Mouse (Mus musculus) liver, embryonic 16.5 days (tissue): ENCODE measurements around the gene Itga2. TPM values are rescaled to one million over a fixed set of nuclear protein-coding genes. Genes with fewer than 3 reads are reported as not detected.
A peak's percentile ranks its signal among the peaks of the same experiment; 100 is the strongest.

Experiments
- ATAC-seq: fragments of 200-750 bp; cut with Nextera tagmentation; 2 replicates; pipeline ENCODE4 v1.8.0; 2017; ENCODE audit warnings: low read depth, mild to moderate bottlenecking, moderate number of reproducible peaks, moderate library complexity
- H3K27ac ChIP-seq: fragments of 300-500 bp; sonication (generic); 2 replicates; pipeline ENCODE4 v1.5.1; 2014; ENCODE audit warnings: mild to moderate bottlenecking, low read length
- H3K27me3 ChIP-seq: fragments of 300-500 bp; sonication (generic); 2 replicates; pipeline ENCODE4 v1.6.1; 2014; ENCODE audit warnings: low read depth, low read length, mixed read lengths; ENCODE audit not compliant: control insufficient read depth, insufficient read depth
- H3K36me3 ChIP-seq: fragments of 300-500 bp; sonication (generic); 2 replicates; pipeline ENCODE4 v1.6.1; 2014; ENCODE audit warnings: mild to moderate bottlenecking; ENCODE audit not compliant: control insufficient read depth, insufficient read depth
- H3K4me1 ChIP-seq: fragments of 300-500 bp; sonication (generic); 2 replicates; pipeline ENCODE4 v1.6.1; 2014; ENCODE audit warnings: low read depth, low read length, mixed read lengths; ENCODE audit not compliant: control insufficient read depth
- H3K4me2 ChIP-seq: fragments of 300-500 bp; sonication (generic); 2 replicates; pipeline ENCODE4 v1.6.1; 2014; ENCODE audit warnings: low read depth, low read length, mixed read lengths
- H3K4me3 ChIP-seq: fragments of 300-500 bp; sonication (generic); 2 replicates; pipeline ENCODE4 v1.5.1; 2014; ENCODE audit warnings: low read depth, mild to moderate bottlenecking, low read length
- H3K9ac ChIP-seq: fragments of 300-500 bp; sonication (generic); 2 replicates; pipeline ENCODE4 v1.6.1; 2014; ENCODE audit warnings: low read depth, low read length
- H3K9me3 ChIP-seq: fragments of 300-500 bp; sonication (generic); replicated peaks from 2 replicates; pipeline ENCODE4 v1.6.1; 2016; ENCODE audit warnings: low read length; ENCODE audit not compliant: control insufficient read depth
- WGBS: fragments of 180-500 bp; shearing (Covaris S2); extraction: QIAGEN DNeasy Blood & Tissue Kit; methylation state at CpG from one replicate; pipeline ENCODE4 v1.1.7; 2014; ENCODE audit not compliant: insufficient replicate concordance; 5-methylcytosine and 5-hydroxymethylcytosine counted together
- polyA plus RNA-seq: library from polyadenylated mRNA; unstranded; fragments of >200 nt; fragmentation: Nextera tagmentation; extraction: Ambion mirVana; gene quantifications from 2 replicates; pipeline ENCODE4 v1.2.1, GENCODE M21; 2015

The Itga2 gene
- polyA plus RNA-seq: 0.39 and 0.99 TPM in 2 replicates

DNA sequence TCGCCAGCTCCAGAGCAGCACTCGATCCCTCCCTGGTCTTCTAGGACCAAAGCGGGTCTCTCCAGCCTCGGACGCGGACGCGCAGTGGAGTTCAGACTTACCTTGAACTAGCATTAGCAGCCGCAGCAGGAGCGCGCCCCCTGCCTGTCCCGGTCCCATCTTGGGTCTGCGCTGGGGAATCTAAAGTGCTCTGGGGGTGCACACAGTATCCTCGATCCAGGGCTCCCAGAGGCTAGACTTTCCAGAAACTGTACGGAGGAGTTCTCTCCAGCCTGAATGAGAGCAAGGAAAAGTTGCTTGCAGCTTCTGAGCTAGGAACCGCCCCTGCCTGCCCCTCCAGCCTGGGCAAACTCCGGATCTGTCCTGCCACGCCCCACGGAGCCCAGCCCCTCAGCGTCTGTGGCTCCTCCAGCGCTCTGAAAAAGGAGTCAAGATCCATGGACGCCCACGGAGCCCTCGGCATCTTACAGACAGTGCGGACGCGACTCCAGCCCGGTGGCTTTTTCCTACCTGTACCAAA, at the start of gene Itga2:
TSS of gene Itga2 (minus strand) at position 326 of the 520 bp plus-strand sequence.
- H3K9ac ChIP-seq: peak within 1 kb of the TSS; percentile 25; the same call in 1 of the 2 replicates
- whole genome bisulfite sequencing: 3% methylated on average over 28 of the region's 28 CpGs

DNA sequence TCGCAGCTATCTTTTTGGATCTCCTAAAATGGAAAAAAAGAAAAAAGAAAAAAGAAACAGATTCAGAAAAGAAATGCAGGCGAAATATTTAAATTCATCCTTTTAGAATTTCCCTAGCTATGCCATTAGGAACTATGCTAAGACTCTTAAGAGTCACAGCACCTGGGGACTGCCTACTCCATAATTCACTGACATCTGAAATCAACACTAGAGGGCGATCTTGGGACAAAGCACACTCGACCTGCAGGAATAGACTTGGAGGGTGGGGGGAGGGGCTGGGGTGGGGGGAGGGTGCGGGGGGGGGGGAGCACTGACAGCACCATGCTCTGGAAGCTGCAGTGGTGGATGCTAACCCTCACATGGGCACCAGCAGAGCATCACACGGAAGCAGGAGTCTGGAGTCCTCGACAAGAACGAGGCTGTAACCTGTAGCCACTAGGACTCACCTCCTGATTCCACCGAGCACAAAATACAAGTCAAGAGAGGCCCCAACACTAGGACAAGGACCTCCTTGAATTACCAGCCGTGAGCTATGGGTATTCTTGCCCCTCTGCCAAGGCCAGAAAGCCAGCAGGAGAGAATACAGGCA, 49.0 kb upstream of the Itga2 start:
- Histone ChIP-seq H3K36me3 (no peaks in the 10 kb centered on the region), H3K27me3 (no peaks in the 10 kb centered on the region), H3K27ac (no peak overlapping the region), H3K9ac (no peak overlapping the region), H3K4me1 (no peaks in the 10 kb centered on the region), H3K9me3 (no peaks in the 10 kb centered on the region), H3K4me3 (no peak overlapping the region), H3K4me2 (no peak overlapping the region)
- WGBS: 34% methylated on average over 10 of the region's 10 CpGs
- ATAC-seq: no peak

More for the DNA sequence above, at the start of gene Itga2:
- H3K4me2 ChIP-seq: peak within 1 kb of the TSS; percentile 56
- H3K4me3 ChIP-seq: peak within 1 kb of the TSS; percentile 52
- H3K27me3 ChIP-seq: no peaks in the 10 kb centered on the region
- H3K27ac ChIP-seq: no peak within 1 kb of the TSS
- H3K9me3 ChIP-seq: no peaks in the 10 kb centered on the region
- peak; percentile 60 for ATAC-seq
- no peaks in the 10 kb centered on the region for H3K36me3 ChIP-seq
- no peaks in the 10 kb centered on the region; the same call in 1 of the 2 replicates for H3K4me1 ChIP-seq

DNA sequence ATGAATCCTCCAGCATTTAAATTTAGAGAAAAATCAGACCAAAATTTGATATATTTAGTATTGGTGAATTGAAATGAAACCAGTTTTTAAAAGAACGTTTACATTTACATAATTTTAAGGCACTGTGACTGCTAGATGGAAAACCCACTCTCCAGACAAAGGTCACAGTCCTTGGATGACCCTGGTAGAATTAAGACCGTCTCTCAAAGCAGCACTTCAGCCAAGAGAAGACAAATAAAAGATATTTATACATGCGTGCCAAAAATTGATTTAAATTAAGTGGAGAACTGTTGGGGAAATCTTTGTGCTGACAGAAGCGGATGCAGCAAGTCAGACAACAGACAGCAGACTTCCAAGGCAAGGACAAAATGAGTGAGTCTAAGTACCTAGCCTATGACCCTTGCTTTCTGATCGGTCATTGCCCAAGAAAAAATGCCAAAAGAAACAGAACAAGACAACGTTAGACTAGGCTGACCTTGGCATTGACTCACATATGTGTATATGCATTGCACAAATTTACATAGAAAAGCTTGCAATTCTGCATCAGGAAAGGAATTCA, 42.7 kb upstream of the Itga2 start:
- 58% methylated on average over 6 of the region's 6 CpGs for WGBS
- Histone ChIP-seq H3K9me3 (no peaks in the 10 kb centered on the region), H3K27me3 (no peaks in the 10 kb centered on the region), H3K36me3 (no peaks in the 10 kb centered on the region), H3K9ac (no peak overlapping the region), H3K4me1 (no peaks in the 10 kb centered on the region), H3K4me3 (no peak overlapping the region), H3K27ac (no peak overlapping the region), H3K4me2 (no peak overlapping the region)
- no peak for ATAC-seq

DNA sequence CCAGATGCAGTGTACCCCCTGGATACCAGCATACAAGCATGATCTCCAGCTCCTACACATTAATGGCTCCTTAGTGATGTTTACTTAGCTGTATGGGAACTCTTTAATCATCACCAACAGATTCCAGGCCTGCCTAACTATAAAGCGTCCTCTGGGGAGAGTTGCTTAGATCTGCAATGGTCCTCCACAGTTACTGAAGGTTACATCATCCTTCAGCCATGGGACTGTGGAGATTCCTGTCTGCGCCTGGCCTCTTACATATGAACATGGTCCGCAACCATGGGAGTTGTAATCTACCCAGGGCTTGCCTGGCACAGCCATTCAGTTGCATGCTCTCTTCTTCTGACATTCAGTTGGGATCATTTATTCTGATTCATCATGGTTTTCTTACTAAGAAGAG, 40.0 kb upstream of the Itga2 start:
- Histone ChIP-seq H3K4me1 (no peaks in the 10 kb centered on the region), H3K4me3 (no peak overlapping the region), H3K27me3 (no peaks in the 10 kb centered on the region), H3K4me2 (no peak overlapping the region), H3K9ac (no peak overlapping the region), H3K36me3 (no peaks in the 10 kb centered on the region), H3K9me3 (no peaks in the 10 kb centered on the region), H3K27ac (no peak overlapping the region)
- ATAC-seq: no peak
- WGBS: 75% methylated on average over 3 of the region's 3 CpGs

DNA sequence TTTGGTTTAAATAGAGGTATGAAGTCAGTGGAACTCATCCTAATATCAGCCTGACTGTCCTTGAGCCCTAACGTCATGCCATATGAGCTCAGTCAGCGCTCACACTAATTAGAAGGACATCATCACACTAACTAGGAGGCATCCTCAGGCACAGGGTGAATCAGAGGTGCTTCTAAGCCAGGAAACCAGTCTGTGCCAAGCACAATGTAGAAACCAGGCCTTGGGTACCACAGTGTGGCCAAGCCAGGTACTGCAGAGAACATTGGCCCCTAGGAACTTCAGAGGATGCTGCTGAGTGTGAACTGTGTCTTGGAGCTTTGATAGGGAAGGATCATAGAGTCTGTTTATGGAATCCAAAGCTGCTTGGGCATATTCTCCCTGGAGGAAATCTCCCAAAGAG, 32.3 kb upstream of the Itga2 start:
- no peaks in the 10 kb centered on the region for H3K27me3 ChIP-seq
- H3K36me3 ChIP-seq: no peaks in the 10 kb centered on the region
- no peak overlapping the region for H3K4me2 ChIP-seq
- peak; percentile 68 for ATAC-seq
- WGBS: 20% methylated on average over 2 of the region's 2 CpGs
- no peak overlapping the region for H3K4me3 ChIP-seq
- H3K27ac ChIP-seq: no peak overlapping the region
- no peaks in the 10 kb centered on the region for H3K9me3 ChIP-seq
- H3K9ac ChIP-seq: no peak overlapping the region
- H3K4me1 ChIP-seq: no peaks in the 10 kb centered on the region

DNA sequence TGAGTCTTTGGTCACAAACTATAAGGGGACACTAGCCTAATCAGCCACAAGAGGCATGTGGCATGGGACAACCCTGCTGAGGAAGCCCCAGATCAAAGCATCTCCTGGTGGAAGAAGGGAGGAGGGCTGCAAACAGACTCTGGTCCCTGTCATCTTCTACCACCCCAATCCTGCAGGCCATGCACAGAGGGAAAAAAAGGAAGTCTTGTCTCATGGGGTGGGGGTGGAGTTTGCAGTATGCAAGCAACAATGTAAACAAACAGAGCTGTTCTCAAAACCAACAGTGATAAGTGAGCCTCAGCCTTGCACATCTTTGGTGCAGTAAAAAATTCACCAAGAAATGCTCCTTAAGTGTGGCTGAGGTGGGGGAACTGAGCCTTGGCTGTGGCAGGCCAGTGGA, 22.6 kb upstream of the Itga2 start:
- ATAC-seq: no peak
- H3K4me1 ChIP-seq: no peaks in the 10 kb centered on the region

DNA sequence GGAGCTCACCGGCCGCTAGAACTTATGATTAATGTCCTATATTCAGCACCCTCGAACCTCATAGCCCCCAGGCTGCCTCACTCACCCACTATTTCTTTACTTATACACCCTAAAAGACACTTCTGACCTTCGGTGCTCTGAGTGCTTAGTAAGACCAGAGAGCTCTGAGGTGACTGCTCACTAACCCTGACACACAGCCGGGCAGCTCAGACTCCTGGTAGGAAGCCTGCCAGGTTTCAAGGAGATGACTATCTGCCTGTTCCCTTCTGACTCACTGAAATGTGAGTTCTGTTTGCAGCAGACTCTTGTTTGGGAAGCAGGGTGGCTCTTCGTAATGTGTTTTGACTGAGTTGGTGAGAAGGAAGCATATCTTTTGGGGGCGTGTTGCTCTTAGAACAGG, 1.6 kb upstream of the Itga2 start:
- ATAC-seq: no peak
- Histone ChIP-seq H3K4me2 (no peak overlapping the region), H3K27me3 (no peaks in the 10 kb centered on the region), H3K9ac (no peak overlapping the region), H3K36me3 (no peaks in the 10 kb centered on the region), H3K4me1 (no peaks in the 10 kb centered on the region; the same call in 1 of the 2 replicates), H3K4me3 (no peak overlapping the region), H3K27ac (no peak overlapping the region), H3K9me3 (no peaks in the 10 kb centered on the region)
- WGBS: 51% methylated on average over 7 of the region's 7 CpGs

More for the DNA sequence above, 22.6 kb upstream of the Itga2 start:
- no peak overlapping the region for H3K4me3 ChIP-seq
- no peaks in the 10 kb centered on the region for H3K36me3 ChIP-seq
- no peaks in the 10 kb centered on the region for H3K9me3 ChIP-seq
- no peak overlapping the region for H3K9ac ChIP-seq
- H3K27ac ChIP-seq: no peak overlapping the region
- no peaks in the 10 kb centered on the region for H3K27me3 ChIP-seq
- H3K4me2 ChIP-seq: no peak overlapping the region

DNA sequence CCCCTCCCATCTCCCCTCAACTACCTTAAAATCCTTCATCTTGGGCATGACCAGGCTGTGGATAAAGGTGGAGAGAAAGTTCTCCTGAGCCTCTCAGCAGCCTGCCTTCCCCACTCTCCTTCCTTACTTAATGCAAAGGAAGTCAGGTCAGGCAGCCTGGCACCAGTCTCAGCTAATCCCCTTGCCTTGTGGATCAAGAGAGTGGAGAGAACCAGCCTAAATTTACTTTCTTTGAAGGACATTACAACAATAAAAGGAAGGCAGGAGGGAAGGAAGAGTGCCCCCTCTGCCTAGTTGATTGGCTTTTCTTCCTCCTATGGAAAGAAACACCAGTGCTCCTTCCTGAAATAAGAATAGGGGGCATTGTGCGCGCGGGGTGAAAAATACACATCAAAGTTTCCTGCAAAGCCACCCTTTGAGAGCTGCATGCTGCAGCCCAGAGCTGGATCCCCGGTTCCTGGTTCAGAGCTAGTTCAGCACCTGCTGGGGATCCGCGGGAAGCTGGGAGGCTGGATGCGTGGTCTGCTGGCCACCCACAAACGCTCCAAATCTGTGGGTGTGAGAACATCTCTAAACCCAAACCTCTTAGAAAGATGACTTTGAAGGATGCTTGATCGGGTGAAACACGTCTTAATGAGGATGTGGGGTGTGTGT, 777 bp downstream of the Itga2 start:
- Histone ChIP-seq H3K36me3 (no peaks in the 10 kb centered on the region), H3K27me3 (no peaks in the 10 kb centered on the region), H3K9me3 (no peaks in the 10 kb centered on the region), H3K4me1 (no peaks in the 10 kb centered on the region; the same call in 1 of the 2 replicates), H3K9ac (no peak overlapping the region), H3K4me2 (peak overlapping the region; percentile 56), H3K27ac (no peak overlapping the region), H3K4me3 (peak overlapping the region; percentile 52)
- 2% methylated on average over 10 of the region's 10 CpGs for WGBS
- no peak for ATAC-seq

DNA sequence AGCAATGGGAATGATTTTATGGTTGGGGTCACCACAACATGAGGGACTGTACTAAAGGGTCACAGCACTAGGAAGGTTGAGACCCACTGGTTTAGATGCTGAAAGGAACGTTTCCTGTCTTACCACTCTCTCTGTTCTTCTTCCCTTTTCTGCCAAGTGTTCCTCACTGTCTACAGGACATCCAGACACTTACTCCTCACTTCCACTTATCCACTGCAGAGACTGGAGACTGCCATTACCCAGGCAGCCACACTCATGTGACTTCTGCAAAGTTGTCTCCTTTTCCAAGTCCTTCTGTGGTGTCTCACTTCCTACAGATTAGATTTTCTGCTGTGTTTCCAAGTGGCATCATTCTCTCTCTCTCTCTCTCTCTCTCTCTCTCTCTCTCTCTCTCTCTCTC, 7.1 kb downstream of the Itga2 start:
- Histone ChIP-seq H3K9ac (no peak overlapping the region), H3K4me3 (no peak overlapping the region), H3K27ac (no peak overlapping the region), H3K9me3 (no peaks in the 10 kb centered on the region), H3K36me3 (no peaks in the 10 kb centered on the region), H3K4me2 (no peak overlapping the region), H3K27me3 (no peaks in the 10 kb centered on the region), H3K4me1 (no peaks in the 10 kb centered on the region)
- 40% methylated on average over 1 of the region's 1 CpGs for WGBS
- ATAC-seq: no peak
